ENCODE assay signal across 8 mouse cellular contexts in the genomic region with DNA sequence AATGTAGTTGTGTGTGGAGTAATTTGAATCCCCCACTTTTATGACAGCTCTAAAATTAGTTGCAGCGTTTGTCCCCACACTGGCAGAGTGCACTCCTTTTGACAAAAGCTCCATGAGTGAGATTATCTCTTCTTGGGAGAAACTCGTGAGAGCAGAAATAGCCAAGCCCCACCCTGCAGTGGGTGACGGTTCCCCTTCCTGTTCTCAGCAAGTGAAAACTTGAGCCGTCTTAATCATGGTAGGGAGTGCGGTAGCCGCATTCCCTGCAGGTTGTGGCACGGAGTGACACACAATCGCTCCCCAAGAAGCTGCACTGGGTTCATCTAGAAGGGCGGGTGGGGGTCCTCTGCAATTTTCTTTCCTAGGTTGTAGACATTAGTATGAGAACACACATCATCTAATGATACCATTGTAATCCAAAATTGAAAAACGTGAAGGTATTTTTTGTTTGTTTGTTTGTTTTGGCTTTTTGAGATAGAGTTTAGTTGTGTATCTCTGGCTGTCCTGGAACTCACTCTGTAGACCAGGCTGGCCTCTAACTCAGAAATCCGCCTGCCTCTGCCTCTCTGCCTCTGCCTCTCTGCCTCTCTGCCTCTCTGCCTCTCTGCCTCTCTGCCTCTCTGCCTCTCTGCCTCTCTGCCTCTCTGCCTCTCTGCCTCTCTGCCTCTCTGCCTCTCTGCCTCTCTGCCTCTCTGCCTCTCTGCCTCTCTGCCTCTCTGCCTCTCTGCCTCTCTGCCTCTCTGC. TPM values are rescaled to one million over a fixed set of nuclear protein-coding genes. Genes with fewer than 3 reads are reported as not detected.
DNase-seq lines count a peak whose midpoint lies in the region; ATAC-seq lines count a peak whose summit lies in the region.
"Not testable (repeated sequence)": the region's sequence is repeated elsewhere in the genome, so short reads cannot be mapped to it uniquely, and the experiment has no call there.

No protein-coding gene starts in this region.

- H3K9me3 ChIP-seq in heart, embryonic 15.5 days (replicated peaks); kidney, embryonic 16.5 days (ENCODE audit: low read length); liver, embryonic 13.5 days (replicated peaks): not testable (repeated sequence)

- peak; percentile 15 for DNase-seq in 416B (ENCODE audit: low read depth)
- DNase-seq in adrenal gland, postnatal 25 days: peak; percentile 2
- peak; percentile 3 to 8 for DNase-seq in frontal cortex, postnatal 36 days (ENCODE audit: low spot score in 2 of 2)
- DNase-seq in liver, embryonic 13.5 days: peak; percentile 58
- DNase-seq in splenic B cell, adult 2 months (ENCODE audit: low read depth, low spot score): peak; percentile 11

- H3K27me3 ChIP-seq in heart, embryonic 15.5 days; kidney, embryonic 16.5 days (ENCODE audit: insufficient read depth, low read length); liver, embryonic 13.5 days; splenic B cell, adult 2 months (ENCODE audit: control insufficient read depth, insufficient read depth, low read length, poor library complexity, severe bottlenecking): not testable (repeated sequence)

- peak overlapping the region; percentile 55 for H3K4me2 ChIP-seq in heart, embryonic 15.5 days
- H3K4me2 ChIP-seq in kidney, embryonic 16.5 days (replicated peaks; ENCODE audit: low read depth, low read length): 0 out of 2 replicates have a peak overlapping the region, but pooled peaks have one; percentile 20
- peak overlapping the region; percentile 69 for H3K4me2 ChIP-seq in liver, embryonic 13.5 days

- ATAC-seq in heart, embryonic 15.5 days (replicated peaks; ENCODE audit: insufficient number of reproducible peaks, insufficient read depth, low FRiP score, low read depth); kidney, embryonic 16.5 days (ENCODE audit: low FRiP score, low TSS enrichment): not testable (repeated sequence)
- ATAC-seq in liver, embryonic 13.5 days (ENCODE audit: low read depth): peak; percentile 92
- ATAC-seq in megakaryocyte, adult 5-6 weeks (ENCODE audit: poor library complexity, severe bottlenecking): peak; percentile 89

- H3K4me1 ChIP-seq in heart, embryonic 15.5 days (replicated peaks): peaks cover 13% of the 10 kb centered on the region
- not testable (repeated sequence) for H3K4me1 ChIP-seq in kidney, embryonic 16.5 days (ENCODE audit: insufficient read depth, low read length)
- peaks cover 49% of the 10 kb centered on the region for H3K4me1 ChIP-seq in liver, embryonic 13.5 days (replicated peaks)

- H3K9ac ChIP-seq in heart, embryonic 15.5 days: 0 out of 2 replicates have a peak overlapping the region, but pooled peaks have one; percentile 20
- H3K9ac ChIP-seq in kidney, embryonic 16.5 days (replicated peaks; ENCODE audit: low read length): not testable (repeated sequence)
- H3K9ac ChIP-seq in liver, embryonic 13.5 days: peak overlapping the region; percentile 70

- H3K27ac ChIP-seq in heart, embryonic 15.5 days: peak overlapping the region; percentile 71
- H3K27ac ChIP-seq in kidney, embryonic 16.5 days (ENCODE audit: low read length): not testable (repeated sequence)
- H3K27ac ChIP-seq in liver, embryonic 13.5 days: peak overlapping the region; percentile 88

- WGBS in heart, embryonic 15.5 days: 33% methylated on average over 11 of the region's 11 CpGs
- 48% methylated on average over 11 of the region's 11 CpGs for WGBS in kidney, embryonic 16.5 days
- WGBS in liver, embryonic 13.5 days (ENCODE audit: insufficient replicate concordance): 27% methylated on average over 11 of the region's 11 CpGs

- not testable (repeated sequence) for H3K36me3 ChIP-seq in heart, embryonic 15.5 days; kidney, embryonic 16.5 days (ENCODE audit: insufficient read depth, low read length); splenic B cell, adult 2 months (ENCODE audit: control insufficient read depth, insufficient read depth, low read length, poor library complexity, severe bottlenecking)
- H3K36me3 ChIP-seq in liver, embryonic 13.5 days: peaks cover 64% of the 10 kb centered on the region

- peak overlapping the region; percentile 27 for H3K4me3 ChIP-seq in heart, embryonic 15.5 days
- not testable (repeated sequence) for H3K4me3 ChIP-seq in kidney, embryonic 16.5 days (ENCODE audit: low read length)
- peak overlapping the region; percentile 48 for H3K4me3 ChIP-seq in liver, embryonic 13.5 days (replicated peaks)

RNA-seq across cellular contexts. Expression of a gene that starts 31.2 kb away (rescaled TPM):
- 37.7 and 60.3 TPM in 2 replicates for total RNA-seq in adrenal gland, postnatal 25 days (2021)
- 120 and 122 TPM in 2 replicates for polyA plus RNA-seq in heart, embryonic 15.5 days (2015; fragmentation: Nextera tagmentation; extraction: Ambion mirVana)
- 171 and 183 TPM in 2 replicates for polyA plus RNA-seq in kidney, embryonic 16.5 days (2015; fragmentation: Nextera tagmentation; extraction: Ambion mirVana)
- 211 and 253 TPM in 2 replicates for polyA plus RNA-seq in liver, embryonic 13.5 days (2015; fragmentation: Nextera tagmentation; extraction: Ambion mirVana)
- 83.8 and 85.1 TPM in 2 replicates for total RNA-seq in megakaryocyte, adult 5-6 weeks (2015)
- 100 and 117 TPM in 2 replicates for total RNA-seq in megakaryocyte, adult 5-6 weeks (2017)

RNA-seq across cellular contexts. Expression of a gene that starts 37.9 kb away (rescaled TPM):
- total RNA-seq in adrenal gland, postnatal 25 days (2021): 1.4 and 1.5 TPM in 2 replicates
- polyA plus RNA-seq in heart, embryonic 15.5 days (2015; fragmentation: Nextera tagmentation; extraction: Ambion mirVana): 2.9 and 5.0 TPM in 2 replicates
- 3.7 and 4.0 TPM in 2 replicates for polyA plus RNA-seq in kidney, embryonic 16.5 days (2015; fragmentation: Nextera tagmentation; extraction: Ambion mirVana)
- polyA plus RNA-seq in liver, embryonic 13.5 days (2015; fragmentation: Nextera tagmentation; extraction: Ambion mirVana): 8.6 and 9.7 TPM in 2 replicates
- 3.4 and 5.0 TPM in 2 replicates for total RNA-seq in megakaryocyte, adult 5-6 weeks (2015)
- 5.3 and 6.9 TPM in 2 replicates for total RNA-seq in megakaryocyte, adult 5-6 weeks (2017)

Comparison
In these comparisons a context has a peak if more than half of its experiments do, and no peak if none do; other contexts are left out.
1. DNase-seq: peak in every context shown above with its lines; median percentile 58 in liver, embryonic 13.5 days; 15 in 416B; 11 in splenic B cell, adult 2 months; 6 in frontal cortex, postnatal 36 days; 2 in adrenal gland, postnatal 25 days.